Mouse (Mus musculus): Measurements from ENCODE around the gene Adrb1.

DNA sequence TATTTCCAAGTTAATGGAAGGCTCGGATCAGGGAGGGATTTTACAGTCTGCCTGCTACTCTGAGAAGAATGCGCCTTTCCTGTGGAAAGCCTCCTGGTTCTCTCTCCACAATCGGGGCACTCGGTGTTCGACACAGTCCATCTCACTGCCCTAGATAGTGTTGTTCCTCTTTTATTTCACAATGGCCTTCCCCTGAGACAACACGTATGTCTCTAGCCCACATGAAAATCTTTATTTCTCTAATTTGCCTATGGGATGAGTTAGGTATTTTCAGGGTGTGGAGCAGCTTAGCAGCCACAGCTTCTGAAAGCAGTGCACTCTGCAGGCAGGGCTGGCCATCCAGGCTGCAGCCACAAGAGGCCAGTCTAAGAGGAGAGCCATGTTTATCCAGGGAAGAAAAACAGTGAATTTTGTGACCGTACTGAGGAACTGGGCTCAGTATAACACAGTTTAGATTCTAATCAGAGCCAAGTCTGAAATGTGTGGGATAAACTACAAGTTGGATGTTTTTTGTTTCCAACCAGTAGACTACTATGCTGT, 12.1 kb downstream of the Adrb1 start:
- TF ChIP-seq MAFK (IDR thresholded peaks at IDR 0.05; ENCODE audit: insufficient read depth, low read depth, low read length) (no peak), CHD2 (IDR thresholded peaks at IDR 0.05; ENCODE audit: low read depth, low read length) (no peak)

All from ES-E14 (cell line).